Mouse (Mus musculus) CH12.LX (cell line): ENCODE data around the gene Plcb1.

Experiments used
- CTCF ChIP-seq, 2 experiments: IDR thresholded peaks in 1 of 2; conservative IDR thresholded peaks in 1 of 2; 2 replicates each; pipeline ENCODE4 v1.5.1; 2011 to 2012; ENCODE audit warnings: low read depth in 2 of 2, low read length in 2 of 2, improper control_type of control experiment in 1 of 2, inconsistent platforms in 1 of 2, mild to moderate bottlenecking in 1 of 2, moderate library complexity in 1 of 2
- E2F4 ChIP-seq: IDR thresholded peaks from 2 replicates; pipeline ENCODE4 v1.6.1; 2011; ENCODE audit warnings: low read depth, low read length, improper control_type of control experiment; ENCODE audit not compliant: insufficient replicate concordance
- NELFE ChIP-seq: IDR thresholded peaks from 2 replicates; pipeline ENCODE4 v1.6.1; 2011; ENCODE audit warnings: low read depth, low read length, improper control_type of control experiment
- POLR2A ChIP-seq: IDR thresholded peaks from 2 replicates; pipeline ENCODE4 v1.6.1; 2011; ENCODE audit warnings: low read depth, mild to moderate bottlenecking, improper control_type of control experiment, low read length
- POLR2AphosphoS2 ChIP-seq: IDR thresholded peaks from 2 replicates; pipeline ENCODE4 v1.6.1; 2011; ENCODE audit warnings: low read depth, low read length, improper control_type of control experiment
- SIN3A ChIP-seq: IDR thresholded peaks from 2 replicates; pipeline ENCODE4 v1.6.1; 2012; ENCODE audit warnings: low read length, improper control_type of control experiment, inconsistent platforms
- UBTF ChIP-seq: IDR thresholded peaks from 2 replicates; pipeline ENCODE4 v1.6.1; 2012; ENCODE audit warnings: low read depth, mild to moderate bottlenecking, inconsistent platforms, low read length, improper control_type of control experiment, moderate library complexity
- ZMIZ1 ChIP-seq: IDR thresholded peaks from 2 replicates; pipeline ENCODE4 v1.6.1; 2012; ENCODE audit warnings: low read depth, mild to moderate bottlenecking, inconsistent platforms, low read length, improper control_type of control experiment

GRCm38 (mm10) chr2:134972376-134972775, 186.5 kb downstream of the Plcb1 start:
- TF ChIP-seq POLR2A (no peak), E2F4 (no peak), CTCF (conservative IDR thresholded peaks at IDR 0.05 in 1 of 2, IDR thresholded peaks at IDR 0.05 in 1 of 2; ENCODE audit: low read depth in 2 of 2, low read length in 2 of 2) (no peak), NELFE (no peak), POLR2AphosphoS2 (no peak), UBTF (no peak), SIN3A (no peak), ZMIZ1 (no peak)
